Mouse (Mus musculus) heart, adult 2 months (tissue): ENCODE measurements around the gene 3110082I17Rik. TPM values are rescaled to one million over a fixed set of nuclear protein-coding genes. Genes with fewer than 3 reads are reported as not detected.

Experiments used
- DNase-seq, 2 experiments: peaks; one replicate each; pipeline ENCODE4 v3.0.0; 2021
- H3K27ac ChIP-seq: fragments of 200-600 bp; 2 replicates; pipeline ENCODE4 v1.8.1; 2022
- H3K27me3 ChIP-seq: fragments of 200-500 bp; 2 replicates; pipeline ENCODE4 v1.6.1; 2012; ENCODE audit warnings: mild to moderate bottlenecking, low read length, inconsistent platforms, mixed read lengths; ENCODE audit not compliant: control insufficient read depth, insufficient read depth
- H3K36me3 ChIP-seq: fragments of 200-500 bp; 2 replicates; pipeline ENCODE4 v1.6.1; 2012; ENCODE audit warnings: low read length, inconsistent platforms; ENCODE audit not compliant: control insufficient read depth, insufficient read depth
- H3K4me1 ChIP-seq: fragments of 200-500 bp; 2 replicates; pipeline ENCODE4 v1.6.1; 2011; ENCODE audit warnings: low read length; ENCODE audit not compliant: control insufficient read depth, insufficient read depth
- H3K4me3 ChIP-seq: fragments of 200-600 bp; 2 replicates; pipeline ENCODE4 v1.8.1; 2022
- H3K79me2 ChIP-seq: fragments of 200-500 bp; replicated peaks from 2 replicates; pipeline ENCODE4 v1.6.1; 2012; ENCODE audit warnings: mild to moderate bottlenecking, inconsistent platforms, low read length, moderate library complexity, mixed read lengths; ENCODE audit not compliant: control insufficient read depth, insufficient read depth
- H3K9ac ChIP-seq: fragments of 200-500 bp; 2 replicates; pipeline ENCODE4 v1.6.1; 2012; ENCODE audit warnings: low read depth, mild to moderate bottlenecking, control low read depth, inconsistent platforms, low read length, mixed read lengths
- CTCF ChIP-seq: fragments of 200-600 bp; IDR thresholded peaks from 2 replicates; pipeline ENCODE4 v1.8.1; 2022; ENCODE audit warnings: antibody characterized with exemption, mild to moderate bottlenecking, moderate library complexity
- EP300 ChIP-seq: fragments of 200-500 bp; IDR thresholded peaks from 2 replicates; pipeline ENCODE4 v1.6.1; 2011; ENCODE audit warnings: low read depth, low read length, control low read depth; ENCODE audit not compliant: insufficient read depth
- POLR2A ChIP-seq: fragments of 200-500 bp; IDR thresholded peaks from 2 replicates; pipeline ENCODE4 v1.6.1; 2011; ENCODE audit warnings: mild to moderate bottlenecking, low read depth, low read length, control low read depth; ENCODE audit not compliant: insufficient read depth
- WGBS: fragments of 180-500 bp; shearing (Covaris S2); methylation state at CpG from one replicate; pipeline ENCODE4 v1.1.7; 2018; 5-methylcytosine and 5-hydroxymethylcytosine counted together
- intact Hi-C: fragments of 180-260 bp; cut with DNase I; formaldehyde crosslinking; loops from one replicate; pipeline ENCODE4 v1.15.1; 2025
- polyA plus RNA-seq: library from polyadenylated mRNA; depleted of rRNA; stranded (reverse); fragments of >200 nt; gene quantifications from 2 replicates; pipeline ENCODE4 v1.2.3, GENCODE M21; 2012
- total RNA-seq, 2 experiments: library from RNA; stranded (reverse); gene quantifications; 2 replicates each; pipeline ENCODE4 v1.2.3; 2021

3110082I17Rik gene
- total and polyA plus RNA-seq, 3 experiments, result 4.9 to 5.7 (median 5.6) TPM

- Histone ChIP-seq H3K4me3 (peak overlapping the region; percentile 87), H3K4me1 (peaks cover 3% of the 10 kb centered on the region), H3K27ac (peak overlapping the region; percentile 97; the same call in 1 of the 2 replicates), H3K27me3 (no peaks in the 10 kb centered on the region), H3K79me2 (no peaks in the 10 kb centered on the region), H3K9ac (no peak overlapping the region), H3K36me3 (no peaks in the 10 kb centered on the region)
- no peak for DNase-seq
- 41% methylated on average over 14 of the region's 14 CpGs for WGBS
- intact Hi-C loops, result loop anchor here (5.0 kb wide), 1 partner anchor 141 kb away; no protein-coding TSS in a partner anchor
- TF ChIP-seq CTCF (no peak), EP300 (no peak), POLR2A (no peak)
These were observed 23.0 kb upstream of the 3110082I17Rik start for GRCm38 (mm10) chr5:139483171-139483848.

- intact Hi-C loops, result loop anchor here (5.0 kb wide), 1 partner anchor 138 kb away; no protein-coding TSS in a partner anchor
- H3K36me3 ChIP-seq, result no peaks in the 10 kb centered on the region
- no peak for TF ChIP-seq CTCF
- TF ChIP-seq EP300, result no peak
- TF ChIP-seq POLR2A, result no peak
These were observed 20.1 kb upstream of the 3110082I17Rik start for GRCm38 (mm10) chr5:139480406-139480805.

DNA sequence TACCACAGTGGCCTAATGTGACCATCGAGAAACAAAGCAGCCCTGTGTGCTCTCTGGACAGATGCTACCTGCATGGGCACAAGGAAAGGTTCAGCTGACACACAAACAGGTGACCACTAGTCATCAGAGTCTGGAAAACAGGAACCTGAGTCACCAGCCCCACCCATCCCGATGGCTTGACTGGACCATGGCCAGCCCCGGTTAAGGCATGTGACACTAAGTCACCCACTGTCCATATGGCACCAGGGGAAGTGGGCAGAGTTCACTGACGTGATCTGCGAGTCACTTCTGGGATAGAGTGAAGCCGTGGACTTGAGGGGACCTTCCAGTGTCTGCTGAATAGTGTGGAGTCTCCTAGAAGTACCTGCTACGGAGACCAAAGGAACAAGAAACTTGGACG, 18.8 kb upstream of the 3110082I17Rik start:
- peaks cover 3% of the 10 kb centered on the region for H3K4me1 ChIP-seq
- DNase-seq, result peak; percentile 18 to 27
- no peaks in the 10 kb centered on the region for H3K36me3 ChIP-seq
- no peak for TF ChIP-seq EP300
- no peak for TF ChIP-seq CTCF
- TF ChIP-seq POLR2A, result no peak
- H3K4me3 ChIP-seq, result no peak overlapping the region
- no peaks in the 10 kb centered on the region for H3K27me3 ChIP-seq
- no peak overlapping the region for H3K9ac ChIP-seq
- H3K27ac ChIP-seq, result no peak overlapping the region
- no peaks in the 10 kb centered on the region for H3K79me2 ChIP-seq
- 74% methylated on average over 8 of the region's 8 CpGs for WGBS
- intact Hi-C loops, result no loop called here

More at GRCm38 (mm10) chr5:139480406-139480805, 20.1 kb upstream of the 3110082I17Rik start:
- no peaks in the 10 kb centered on the region for H3K27me3 ChIP-seq
- no peaks in the 10 kb centered on the region for H3K79me2 ChIP-seq
- H3K9ac ChIP-seq, result no peak overlapping the region
- DNase-seq, result no peak
- H3K27ac ChIP-seq, result no peak overlapping the region
- WGBS, result 90% methylated on average over 10 of the region's 10 CpGs
- no peak overlapping the region for H3K4me3 ChIP-seq
- H3K4me1 ChIP-seq, result peaks cover 3% of the 10 kb centered on the region

- H3K36me3 ChIP-seq, result no peaks in the 10 kb centered on the region
These were observed 14.4 kb upstream of the 3110082I17Rik start for GRCm38 (mm10) chr5:139474741-139475140.

DNA sequence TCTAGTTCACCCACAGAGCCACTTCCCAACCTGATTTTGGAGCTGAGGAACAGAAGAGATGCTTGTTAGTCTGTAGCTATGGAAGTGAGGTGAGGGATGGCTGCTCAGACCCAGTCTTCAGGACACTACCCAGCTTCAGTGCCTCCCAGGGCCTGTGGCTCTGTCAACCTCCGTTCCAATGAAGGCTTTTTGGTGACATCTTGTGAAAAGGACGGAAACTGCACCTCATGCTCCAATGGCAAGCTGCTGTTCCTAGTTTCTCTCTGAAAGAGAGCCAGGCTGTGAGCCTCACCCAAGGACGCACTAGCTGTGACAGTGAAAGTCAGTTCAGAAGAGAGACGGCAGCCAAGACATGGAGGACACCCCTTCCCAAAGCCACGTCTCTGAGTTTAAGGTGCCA, 7.7 kb upstream of the 3110082I17Rik start:
- WGBS, result 37% methylated on average over 5 of the region's 5 CpGs
- H3K9ac ChIP-seq, result no peak overlapping the region
- intact Hi-C loops, result loop anchor here (5.0 kb wide), 2 partner anchors 106 to 186 kb away; no protein-coding TSS in a partner anchor
- no peaks in the 10 kb centered on the region for H3K36me3 ChIP-seq
- peaks cover 1% of the 10 kb centered on the region; the same call in 1 of the 2 replicates for H3K4me1 ChIP-seq
- no peaks in the 10 kb centered on the region for H3K79me2 ChIP-seq
- H3K27ac ChIP-seq, result no peak overlapping the region
- H3K27me3 ChIP-seq, result no peaks in the 10 kb centered on the region
- no peak for TF ChIP-seq POLR2A
- peak; percentile 73; the same call in 1 of the 2 replicates for TF ChIP-seq EP300
- TF ChIP-seq CTCF, result peak; percentile 68
- DNase-seq, result peak in 1 of 2 experiments; percentile 27
- no peak overlapping the region for H3K4me3 ChIP-seq

More at GRCm38 (mm10) chr5:139474741-139475140, 14.4 kb upstream of the 3110082I17Rik start:
- intact Hi-C loops, result no loop called here
- no peaks in the 10 kb centered on the region for H3K27me3 ChIP-seq
- 88% methylated on average over 9 of the region's 9 CpGs for WGBS
- DNase-seq, result no peak
- no peak overlapping the region for H3K4me3 ChIP-seq
- no peaks in the 10 kb centered on the region for H3K4me1 ChIP-seq
- TF ChIP-seq POLR2A, result no peak
- no peak for TF ChIP-seq EP300
- no peak for TF ChIP-seq CTCF
- H3K79me2 ChIP-seq, result no peaks in the 10 kb centered on the region
- H3K9ac ChIP-seq, result no peak overlapping the region
- H3K27ac ChIP-seq, result no peak overlapping the region

DNA sequence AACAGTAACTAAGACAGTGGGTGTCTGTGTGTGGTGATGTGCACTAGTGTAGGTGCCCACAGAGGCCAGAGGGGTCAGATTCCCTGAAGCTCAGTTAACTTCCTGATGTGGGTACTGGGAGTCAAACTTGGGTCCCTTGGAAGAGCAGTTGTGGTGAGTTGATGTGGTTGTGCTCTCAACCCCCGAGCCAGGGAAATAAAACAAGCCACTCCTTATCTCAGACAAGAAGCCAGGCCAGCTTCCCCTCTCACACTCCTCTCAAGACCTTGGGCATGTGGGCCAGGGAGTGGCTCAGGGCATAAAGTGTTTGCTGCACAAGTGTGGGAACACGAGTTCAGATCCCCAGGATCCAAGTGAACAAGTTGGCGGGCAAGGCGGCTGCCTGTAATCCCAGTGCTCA, 6.5 kb upstream of the 3110082I17Rik start:
- H3K4me1 ChIP-seq, result peaks cover 1% of the 10 kb centered on the region; the same call in 1 of the 2 replicates
- TF ChIP-seq POLR2A, result no peak
- TF ChIP-seq EP300, result no peak
- no peak for TF ChIP-seq CTCF
- no peak overlapping the region for H3K27ac ChIP-seq
- intact Hi-C loops, result loop anchor here (5.0 kb wide), 2 partner anchors 104 to 184 kb away; no protein-coding TSS in a partner anchor
- no peaks in the 10 kb centered on the region for H3K27me3 ChIP-seq
- no peak overlapping the region for H3K9ac ChIP-seq
- no peak for DNase-seq
- H3K36me3 ChIP-seq, result no peaks in the 10 kb centered on the region
- H3K4me3 ChIP-seq, result no peak overlapping the region
- no peaks in the 10 kb centered on the region for H3K79me2 ChIP-seq
- WGBS, result 65% methylated on average over 4 of the region's 4 CpGs
